Mouse (Mus musculus) olfactory bulb, adult 2 months (tissue): ENCODE measurements around the gene Nt5c2.

Experiments
- CTCF ChIP-seq: fragments of 200-500 bp; IDR thresholded peaks from 2 replicates; pipeline ENCODE4 v1.5.1; 2012; ENCODE audit warnings: low read depth, mild to moderate bottlenecking, low read length, moderate library complexity; ENCODE audit not compliant: insufficient read depth
- POLR2A ChIP-seq: fragments of 200-500 bp; IDR thresholded peaks from 2 replicates; pipeline ENCODE4 v1.6.1; 2012; ENCODE audit warnings: mild to moderate bottlenecking, low read depth, low read length, moderate library complexity; ENCODE audit not compliant: insufficient read depth

GRCm38 (mm10) chr19:46989479-46990152, 25.3 kb downstream of the Nt5c2 start:
- TF ChIP-seq CTCF (no peak), POLR2A (no peak)
